Mouse (Mus musculus): Measurements from ENCODE around the gene Nr4a1.

Gene Nr4a1

DNA sequence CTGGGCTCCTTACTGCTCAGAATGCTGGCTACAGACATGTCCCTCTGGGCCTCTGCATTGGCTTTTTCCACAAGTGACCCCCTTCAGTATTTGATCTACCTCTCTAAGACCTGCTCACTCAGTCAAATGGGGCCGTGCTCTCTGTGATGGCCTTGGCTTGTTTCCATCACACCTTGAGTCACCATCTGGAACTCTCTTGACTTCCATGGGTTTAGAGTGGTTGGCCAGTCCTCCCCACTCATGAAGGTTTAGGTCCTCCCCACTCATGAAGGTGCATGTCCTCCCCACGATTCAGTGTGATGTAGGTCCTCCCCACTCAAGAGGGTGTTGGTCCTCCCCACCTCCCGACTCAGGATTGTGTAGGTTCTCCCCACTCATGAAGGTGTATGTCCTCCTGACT, 20.9 kb upstream of the Nr4a1 start:
- DNase-seq (ENCODE audit: low spot score), result no peak

DNA sequence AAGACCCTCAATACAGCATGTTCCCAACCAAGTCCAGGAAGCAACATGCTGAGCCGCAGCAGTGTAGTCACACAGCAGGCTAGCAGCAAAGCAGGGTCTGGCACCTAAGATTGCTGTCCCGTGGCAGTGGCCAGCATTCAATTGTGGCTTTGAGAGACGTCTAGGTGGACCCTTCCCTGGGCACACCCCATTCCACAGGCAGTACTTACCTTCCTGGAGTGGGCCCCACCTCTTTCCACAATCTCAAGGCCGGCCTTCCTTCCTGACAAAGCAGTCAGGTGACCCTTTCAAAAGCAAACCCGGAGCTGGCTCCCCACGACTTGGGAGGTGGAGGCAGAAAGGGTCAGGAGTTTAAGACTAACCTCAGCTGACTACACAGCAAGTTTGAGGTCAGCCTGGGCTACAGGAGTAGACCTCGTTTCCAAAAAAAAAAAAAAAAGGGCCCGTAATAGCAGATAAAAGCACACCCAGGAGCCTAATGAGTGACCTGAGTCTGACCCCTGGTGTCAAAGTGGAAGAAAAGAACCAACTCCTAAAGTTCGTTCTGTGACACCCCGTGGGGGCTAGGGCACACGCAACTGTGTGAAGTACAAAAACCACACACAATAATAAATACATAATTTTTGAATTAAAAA, 20.3 kb upstream of the Nr4a1 start:
- DNase-seq (ENCODE audit: low spot score), result peak; percentile 36

DNA sequence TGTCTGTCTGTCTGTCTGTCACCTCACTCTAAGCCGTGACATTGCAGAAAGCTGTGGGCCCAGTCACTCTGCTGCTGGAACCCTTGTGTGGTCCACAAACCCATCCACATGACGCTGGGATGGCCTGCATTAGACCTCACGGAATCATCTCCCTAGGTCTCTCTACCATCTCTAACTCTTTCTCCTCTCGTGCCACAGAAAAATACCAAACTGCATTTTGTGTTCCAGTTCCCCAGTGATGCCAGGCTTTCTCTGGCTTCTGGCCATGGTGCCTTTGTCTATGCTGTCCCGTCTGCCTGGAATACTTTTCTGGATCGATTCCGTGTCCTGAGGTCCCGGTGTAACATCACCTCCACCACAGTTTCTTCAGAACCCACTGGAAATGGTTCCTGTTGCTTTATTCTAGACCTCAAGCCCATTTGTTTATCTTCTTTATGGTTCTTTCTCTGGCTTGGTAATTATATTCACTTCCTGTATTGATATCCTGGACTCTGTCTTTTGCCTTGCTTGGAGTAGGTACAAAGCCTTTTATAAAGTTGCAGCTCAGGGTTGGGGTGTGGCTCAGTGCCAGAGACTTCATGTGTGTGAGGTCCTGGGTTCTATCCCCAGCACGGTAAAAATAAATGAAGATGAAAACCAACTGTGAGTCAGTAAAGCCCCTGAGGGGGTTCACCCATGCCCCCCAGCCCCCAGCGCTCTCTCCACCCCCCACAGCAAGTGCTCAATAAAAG, 19.3 kb upstream of the Nr4a1 start:
- DNase-seq (ENCODE audit: low spot score), result no peak

DNA sequence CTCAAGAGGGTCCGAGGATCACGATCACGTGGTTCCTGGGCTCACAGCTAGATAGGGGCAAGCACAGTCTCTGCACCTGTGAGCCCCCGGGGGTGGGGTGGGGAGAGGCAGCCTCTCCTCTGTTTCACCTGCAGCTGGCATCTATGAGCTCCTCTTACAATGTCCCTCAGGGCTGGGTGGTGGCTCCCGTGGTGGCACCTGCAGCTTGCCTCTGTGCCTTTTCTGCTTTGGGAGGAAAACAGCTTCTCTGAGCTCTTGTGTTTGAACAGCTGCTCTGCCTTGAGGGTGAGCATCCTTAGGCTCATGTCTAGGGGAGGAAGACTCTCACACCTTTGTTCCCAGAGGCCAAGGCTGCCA, 18.7 kb upstream of the Nr4a1 start:
- no peak for DNase-seq (ENCODE audit: low spot score)

DNA sequence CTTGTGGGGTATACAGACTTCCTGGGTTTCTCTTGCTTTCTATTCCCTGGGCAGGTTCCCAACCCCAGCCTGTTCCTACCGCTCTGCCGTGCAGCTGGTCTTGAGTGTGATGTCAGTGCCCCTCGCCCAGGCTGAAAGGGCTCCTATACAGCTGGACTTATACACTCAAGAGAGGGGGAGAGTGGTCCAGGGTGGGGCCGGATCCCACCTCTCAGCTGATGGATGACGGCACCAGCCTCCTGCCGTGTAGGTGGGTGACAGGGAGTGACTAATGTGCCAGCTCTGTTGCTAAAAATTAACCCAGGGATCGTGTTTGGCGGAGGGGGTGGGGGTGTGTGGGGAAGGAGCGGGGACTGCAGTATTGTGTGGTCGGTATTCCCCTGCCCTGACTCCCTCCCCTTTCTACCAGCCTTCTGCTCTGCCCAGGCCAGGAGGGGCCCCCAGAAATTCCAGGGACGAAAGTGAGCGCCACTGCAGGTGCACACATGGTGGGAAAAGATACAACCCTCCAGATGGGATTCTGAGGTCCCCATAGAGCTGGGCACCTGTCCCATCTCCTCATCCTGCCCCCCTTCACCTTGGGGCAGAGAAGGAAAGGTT, 18.2 kb upstream of the Nr4a1 start:
- no peak for DNase-seq (ENCODE audit: low spot score)

DNA sequence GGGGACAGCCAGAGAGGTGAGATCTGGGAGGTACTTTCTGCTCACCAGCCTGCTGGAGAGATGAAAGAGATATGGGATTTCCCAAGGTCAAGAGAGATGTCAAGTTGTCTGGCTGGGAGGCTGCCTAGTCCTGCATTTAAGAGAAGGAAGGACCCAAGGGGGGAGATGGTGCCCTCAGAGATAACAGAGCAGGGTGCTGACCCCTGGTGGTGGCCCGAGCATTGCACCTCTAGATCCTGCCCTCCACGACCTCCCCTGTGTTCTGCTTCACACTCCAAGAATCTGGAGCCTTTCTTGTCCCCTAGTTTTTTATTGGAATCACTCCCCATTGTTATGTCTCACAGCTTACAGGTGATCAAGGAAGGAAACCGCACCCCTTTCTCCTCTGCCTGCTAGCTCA, 17.2 kb upstream of the Nr4a1 start:
- DNase-seq (ENCODE audit: low spot score), result no peak

DNA sequence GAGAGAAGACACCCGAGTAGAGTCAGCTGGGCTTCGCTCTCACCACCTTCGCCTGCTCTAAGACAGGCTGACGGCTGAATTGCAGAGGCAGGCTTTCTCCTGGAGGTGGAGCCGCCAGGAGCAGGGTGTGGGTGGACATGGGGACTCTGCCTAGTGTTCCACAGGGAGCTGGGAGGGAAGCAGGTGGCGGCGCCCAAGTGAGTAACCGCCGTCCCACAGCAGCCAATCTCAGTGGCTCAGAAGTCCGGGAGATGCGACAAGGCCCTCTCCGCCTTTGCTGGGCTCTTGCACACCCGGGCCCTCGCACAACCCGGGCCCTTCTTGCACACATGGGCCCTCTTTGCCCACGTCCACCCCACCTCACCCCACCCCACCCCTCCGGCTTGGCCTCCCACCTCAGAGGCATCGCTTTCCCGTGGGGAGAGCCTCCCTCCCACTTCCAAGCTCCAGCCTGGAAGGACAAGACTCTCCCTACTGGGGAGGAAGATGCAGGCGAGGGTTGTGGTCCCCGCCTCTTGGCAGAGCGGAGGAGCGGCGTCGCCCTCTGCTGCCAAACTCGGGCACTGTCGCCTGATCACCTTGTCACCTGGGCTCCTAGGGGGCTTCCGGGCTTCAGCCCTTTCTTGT, 15.1 kb upstream of the Nr4a1 start:
- no peak for DNase-seq (ENCODE audit: low spot score)

DNA sequence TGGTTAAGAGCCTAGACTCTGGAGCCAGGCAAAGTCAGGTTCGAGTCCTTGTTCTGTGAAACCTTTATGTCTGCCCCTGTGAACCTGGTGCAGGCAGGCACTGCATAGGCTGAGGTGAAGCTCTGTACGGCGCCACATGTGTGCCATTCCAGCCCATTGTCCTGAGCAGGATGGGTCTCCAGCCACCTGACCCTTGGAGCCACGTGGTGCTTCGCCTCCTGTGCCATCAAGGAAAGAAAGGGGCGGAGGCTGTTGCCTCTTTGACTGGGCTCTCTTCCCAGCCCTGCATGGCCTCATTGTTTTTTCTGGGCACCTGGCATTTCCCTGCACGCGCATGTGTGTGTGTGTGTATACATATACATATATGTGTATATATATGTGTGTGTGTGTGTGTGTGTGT, 14.2 kb upstream of the Nr4a1 start:
- no peak for DNase-seq (ENCODE audit: low spot score)

DNA sequence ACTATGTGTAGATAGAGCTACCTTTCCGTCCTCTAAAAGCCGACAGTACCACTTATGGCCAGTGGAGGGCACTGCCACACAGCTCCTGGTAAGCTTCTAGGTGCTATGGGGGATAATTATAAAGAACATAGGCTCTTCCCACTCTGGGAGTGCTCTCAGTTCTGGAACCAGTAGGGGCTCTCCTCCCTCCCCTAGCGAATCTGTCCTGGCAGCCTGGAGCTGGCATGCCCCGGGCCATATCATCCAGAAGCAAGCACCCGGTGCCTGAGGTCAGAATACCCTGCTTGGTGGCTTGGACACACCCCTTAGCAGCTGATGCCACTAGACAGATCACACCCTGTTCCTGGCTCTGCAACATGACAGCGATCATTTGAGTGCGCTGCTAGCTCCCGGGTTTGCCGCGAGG, 13.3 kb upstream of the Nr4a1 start:
- DNase-seq (ENCODE audit: low spot score), result peak; percentile 68

DNA sequence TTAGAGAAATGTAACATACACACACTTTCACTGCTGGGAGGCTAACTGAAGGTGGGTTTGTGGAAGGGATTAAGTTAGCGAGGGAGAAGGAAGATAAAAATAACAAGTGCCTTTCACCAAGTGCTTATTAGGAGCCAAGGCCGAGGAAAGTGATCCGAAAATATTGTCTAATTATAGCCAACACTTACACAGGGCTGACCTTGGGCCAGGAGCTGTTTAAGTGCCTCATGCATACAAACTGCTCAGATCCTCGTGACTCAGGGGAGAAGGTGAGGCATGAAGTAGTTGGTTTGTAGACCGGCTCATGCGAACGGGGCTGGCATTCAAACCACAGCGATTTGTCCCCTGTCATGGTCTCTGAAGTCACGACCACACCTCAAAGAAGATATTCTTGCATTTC, 12.8 kb upstream of the Nr4a1 start:
- no peak for DNase-seq (ENCODE audit: low spot score)

DNA sequence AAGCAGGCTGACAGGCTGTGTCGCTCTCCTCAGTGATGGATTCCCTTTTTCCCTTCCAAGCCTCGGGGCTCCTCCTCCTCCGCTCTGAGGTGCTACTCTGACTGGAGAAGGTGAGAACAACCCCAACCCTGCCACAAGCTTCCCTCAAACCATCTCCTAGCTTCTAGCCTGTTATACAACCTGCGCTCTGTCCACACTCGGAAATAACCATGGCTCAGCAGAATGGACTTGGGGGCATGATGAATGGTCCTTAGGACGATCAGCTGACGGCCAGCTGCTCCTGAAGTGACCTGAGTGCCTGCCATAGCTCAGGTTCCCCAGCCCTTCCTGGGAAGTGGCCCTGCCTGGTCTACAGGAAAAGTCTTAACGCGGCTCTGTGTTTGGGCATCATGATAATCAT, 12.2 kb upstream of the Nr4a1 start:
- DNase-seq (ENCODE audit: low spot score), result no peak

DNA sequence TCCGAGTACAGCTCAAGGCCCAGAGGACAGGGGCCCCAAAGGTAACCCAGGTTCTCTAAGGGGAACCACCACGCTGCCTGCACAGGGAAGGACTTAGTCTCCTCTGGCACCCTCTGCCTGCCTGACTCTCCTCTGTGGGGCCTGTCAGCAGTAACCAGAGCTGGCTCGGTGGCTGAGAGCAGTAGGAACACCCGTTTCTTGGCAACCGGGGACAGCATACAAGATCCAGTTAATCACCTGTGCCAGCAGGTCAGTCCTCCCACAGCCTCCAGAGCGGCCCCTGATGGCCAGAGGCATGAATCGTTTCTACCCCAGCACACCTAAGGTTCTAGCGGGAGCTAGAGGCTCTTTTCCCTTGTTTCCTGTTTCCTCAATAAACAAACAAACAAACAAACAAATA, 11.4 kb upstream of the Nr4a1 start:
- no peak for DNase-seq (ENCODE audit: low spot score)

DNA sequence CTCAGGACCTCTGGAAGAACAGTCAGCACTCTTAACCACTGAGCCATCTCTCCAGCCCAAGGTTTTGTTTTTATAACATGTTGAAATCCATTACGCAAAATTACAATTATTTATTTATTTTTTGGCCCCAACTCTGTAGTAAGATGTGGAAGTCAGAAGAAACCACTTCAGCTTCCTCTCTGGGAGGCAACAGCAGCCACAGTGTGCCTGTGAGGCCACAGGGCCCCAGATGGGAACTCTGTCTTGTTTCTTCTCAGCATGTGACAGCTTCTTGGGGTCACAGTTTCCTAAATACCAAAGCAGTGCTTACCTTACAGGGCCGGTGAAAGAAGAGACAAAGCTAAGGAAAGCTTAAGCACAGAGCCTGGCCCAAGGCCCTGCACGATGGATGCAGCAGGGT, 10.1 kb upstream of the Nr4a1 start:
- no peak for DNase-seq (ENCODE audit: low spot score)

DNA sequence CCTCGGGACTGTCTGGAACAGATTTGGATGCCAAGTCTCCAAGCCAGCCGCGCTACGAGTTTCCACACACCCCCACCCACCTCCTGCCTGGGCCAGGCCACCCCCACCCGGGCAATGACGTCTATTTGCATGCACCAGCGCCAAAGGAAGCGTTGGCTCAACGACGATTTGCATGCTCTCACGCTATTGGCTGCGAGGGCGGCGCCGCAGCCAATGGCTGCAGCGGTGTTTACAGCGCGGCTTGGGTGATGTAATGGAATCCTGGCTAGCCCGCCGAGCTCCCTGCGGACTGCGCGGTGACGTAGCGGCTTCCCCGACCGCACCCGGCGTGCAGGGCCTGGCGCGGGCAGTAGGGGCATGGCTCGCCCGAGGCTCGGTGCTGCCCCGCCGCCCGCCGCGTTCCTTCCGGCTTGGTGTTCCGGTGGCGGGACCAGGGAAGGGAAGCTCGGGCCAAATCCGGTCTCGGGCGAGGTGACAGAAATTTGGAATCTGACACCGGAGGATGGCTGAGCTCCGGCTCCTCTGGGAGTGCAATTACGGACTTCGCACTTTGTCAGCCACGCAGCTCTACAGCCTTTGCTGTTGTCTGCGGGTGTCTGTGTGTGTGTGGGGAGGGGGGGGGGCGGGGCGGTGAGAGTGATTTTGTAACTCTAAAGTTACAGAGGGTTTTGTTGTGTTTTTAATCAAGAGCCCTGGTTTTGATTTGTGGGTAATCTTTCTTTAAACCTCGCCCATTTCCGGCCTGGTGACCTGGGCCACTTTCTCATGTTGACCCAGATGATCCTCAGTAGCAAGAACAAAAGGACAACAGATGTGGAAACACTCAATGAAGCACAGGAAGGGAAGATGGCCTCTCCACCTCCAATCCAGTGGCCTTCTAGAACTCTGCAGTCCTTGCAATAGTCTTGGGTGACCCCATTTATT, 7.6 kb upstream of the Nr4a1 start:
- DNase-seq (ENCODE audit: low spot score), result peak; percentile 97

DNA sequence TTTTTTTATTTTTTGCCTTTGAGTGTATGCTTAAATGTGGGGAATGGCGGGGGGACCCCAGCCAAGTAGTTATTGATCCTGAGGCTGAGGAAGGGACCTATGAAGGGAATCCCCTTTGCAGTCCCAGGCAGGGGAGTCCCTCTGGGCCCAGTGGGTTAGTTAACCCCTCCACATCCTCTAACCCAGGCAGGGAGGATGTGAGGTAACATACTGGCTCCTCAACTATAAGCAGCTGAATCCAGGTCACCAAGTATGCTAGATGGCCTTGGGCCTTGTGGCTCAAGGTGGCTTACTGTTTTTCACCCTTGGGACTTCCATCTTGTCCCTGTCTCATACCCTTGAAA, 6.9 kb upstream of the Nr4a1 start:
- DNase-seq (ENCODE audit: low spot score), result no peak

DNA sequence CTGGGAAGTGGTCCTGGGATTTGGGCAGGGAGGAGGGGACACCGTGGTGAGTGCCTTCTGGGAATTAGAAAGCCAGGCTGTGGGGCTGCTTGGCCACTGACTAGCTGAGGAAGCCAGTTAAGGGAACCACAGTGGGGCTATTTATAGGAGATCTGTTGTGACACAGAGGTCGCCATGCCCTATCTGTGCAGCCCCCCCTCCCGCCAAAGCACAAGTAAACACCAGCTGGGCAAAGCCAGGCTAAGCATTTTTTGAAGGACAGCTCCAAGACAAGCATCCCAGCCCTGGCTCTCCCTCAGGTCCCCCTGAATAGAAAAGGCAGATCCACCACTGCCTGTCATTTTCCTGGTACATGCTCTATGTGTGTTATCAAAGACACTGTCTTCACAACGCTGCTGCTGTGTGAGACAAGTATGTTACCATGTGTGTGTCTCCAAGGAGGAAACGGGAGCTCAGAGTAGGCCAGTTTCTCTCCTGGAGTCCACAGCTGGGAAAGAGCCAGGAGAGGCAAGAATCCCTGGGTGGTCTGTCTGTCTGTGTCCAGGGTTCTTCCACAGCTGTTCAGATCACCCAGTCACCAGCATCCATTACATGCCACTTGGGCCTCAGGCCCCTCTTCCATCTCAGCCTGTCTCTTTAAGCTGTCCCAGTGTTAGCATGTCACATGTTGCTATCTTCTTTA, 5.9 kb upstream of the Nr4a1 start:
- DNase-seq (ENCODE audit: low spot score), result no peak

DNA sequence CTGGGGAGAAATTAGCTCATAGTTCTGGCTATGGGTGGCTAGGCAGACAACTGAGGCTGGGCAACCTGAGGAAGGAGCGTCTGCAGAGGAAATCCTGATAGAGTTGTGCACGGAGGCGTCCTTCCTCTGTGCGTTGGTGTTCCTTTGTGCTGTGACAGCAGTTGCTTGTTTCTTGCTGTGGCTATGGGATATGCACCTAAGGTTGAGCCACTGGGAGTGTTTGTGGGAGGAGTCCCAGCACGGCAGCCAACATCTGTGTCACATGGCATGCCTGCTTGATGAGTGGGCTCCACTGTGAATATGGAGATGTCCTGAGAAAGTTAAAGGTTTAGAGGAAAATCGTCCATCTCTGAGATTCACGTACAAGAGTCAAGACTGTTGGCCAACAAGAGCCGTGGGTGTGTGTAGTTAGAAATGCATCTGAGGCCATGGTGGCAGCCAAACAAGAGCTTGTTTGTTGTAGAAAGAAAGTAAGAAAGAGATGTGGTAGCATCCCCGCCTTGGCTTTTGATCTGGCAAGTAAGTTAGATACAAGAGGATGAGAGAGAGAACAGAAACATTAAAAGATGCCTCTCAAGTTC, 3.8 kb upstream of the Nr4a1 start:
- no peak for DNase-seq (ENCODE audit: low spot score)

DNA sequence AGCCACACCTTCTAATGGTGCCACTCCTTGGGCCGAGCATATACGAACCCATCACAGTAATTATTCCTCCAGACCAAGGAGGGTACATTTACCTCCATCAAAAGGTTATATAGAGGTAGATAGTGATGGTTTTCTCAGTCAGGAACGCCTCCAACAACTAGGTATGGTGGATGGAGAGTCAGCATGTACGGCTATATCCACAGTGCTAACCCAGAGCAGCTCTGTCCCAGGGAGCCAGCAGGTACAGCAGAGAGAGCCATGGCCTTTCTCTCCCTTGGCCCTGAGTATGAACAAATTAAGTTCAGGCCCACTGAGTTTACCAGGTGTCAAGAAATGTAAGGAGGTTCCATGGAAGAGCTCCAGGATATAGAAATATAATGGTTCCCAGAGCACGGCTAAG, 2.1 kb upstream of the Nr4a1 start:
- DNase-seq (ENCODE audit: low spot score), result no peak

DNA sequence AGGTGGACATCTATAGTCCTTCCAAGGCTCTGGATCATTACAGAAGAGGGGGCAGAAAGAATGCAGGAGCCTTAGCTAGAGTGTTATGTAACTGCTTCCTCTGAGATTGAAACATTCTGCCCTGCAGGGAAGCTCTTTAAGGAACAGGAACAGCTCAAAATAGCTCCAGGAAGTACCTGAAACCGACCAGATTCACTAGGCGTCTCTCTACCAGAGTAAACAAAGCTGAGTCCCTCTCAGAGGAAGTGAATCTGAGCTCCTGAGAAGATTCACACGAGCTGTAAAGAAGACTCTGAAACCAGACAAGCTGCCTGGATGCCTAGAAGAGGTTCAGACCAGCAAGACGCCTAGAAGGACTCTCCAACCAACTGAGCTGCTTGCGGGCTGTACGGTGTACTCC, 1.5 kb upstream of the Nr4a1 start:
- no peak for DNase-seq (ENCODE audit: low spot score)

DNA sequence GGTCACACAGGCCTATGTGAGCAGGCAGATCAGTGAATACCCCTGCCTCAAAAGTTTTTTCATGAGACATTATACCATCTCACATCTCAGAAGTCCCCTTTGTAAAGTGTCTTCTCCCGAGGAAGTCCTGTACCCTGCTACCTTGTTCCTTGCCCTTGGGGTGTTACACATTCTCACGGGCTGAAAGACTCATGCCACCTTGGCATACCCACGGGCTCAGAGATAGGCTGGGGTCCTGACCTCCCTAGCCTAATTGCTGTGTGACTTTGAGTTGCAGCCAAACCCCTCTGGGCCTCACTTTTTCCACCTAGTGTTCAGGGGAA, 545 bp upstream of the Nr4a1 start:
- no peak for DNase-seq (ENCODE audit: low spot score)

DNA sequence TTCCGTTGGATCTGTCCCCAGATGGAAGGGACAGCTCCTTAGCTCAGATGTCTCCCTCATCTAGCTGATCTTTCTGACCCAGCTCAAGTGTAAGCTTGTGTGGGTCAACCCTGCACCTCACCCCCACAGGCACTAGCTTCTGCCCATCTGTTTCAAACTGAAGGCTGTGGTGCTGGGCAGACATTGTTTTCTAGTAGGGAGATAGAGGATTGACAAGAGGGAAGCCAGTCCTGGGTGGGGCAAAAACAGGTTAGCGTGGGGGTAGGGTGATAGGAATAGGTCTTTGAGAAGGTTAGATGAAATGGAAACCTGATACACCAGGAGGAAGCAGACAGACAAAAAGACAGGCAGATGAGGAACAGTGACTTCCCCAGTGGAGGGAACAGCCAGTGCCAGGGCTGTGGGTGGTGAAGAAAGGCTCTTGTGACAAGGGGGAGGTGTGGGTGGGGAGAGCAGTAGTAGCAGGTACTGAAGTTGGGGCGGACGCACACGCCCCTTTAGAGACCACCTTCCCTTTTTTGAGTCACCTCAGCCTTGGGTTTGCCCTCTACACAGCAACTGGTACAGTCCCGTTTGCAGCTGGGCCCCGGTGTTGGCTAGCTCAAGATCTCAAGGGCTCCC, 1.9 kb downstream of the Nr4a1 start:
- DNase-seq (ENCODE audit: low spot score), result no peak

All from yolk sac, embryonic 10.5 days (tissue).